Comparison of ENCODE assay signal across 8 mouse cellular contexts in genomic region chr9:37567892-37568604, GRCm38 (mm10). TPM values are rescaled to one million over a fixed set of nuclear protein-coding genes. Genes with fewer than 3 reads are reported as not detected.
DNase-seq lines count a peak whose midpoint lies in the region; ATAC-seq and TF ChIP-seq lines count a peak whose summit lies in the region.

No protein-coding gene starts in this region.

- H3K4me1 ChIP-seq in CH12.LX (ENCODE audit: control insufficient read depth in 1 of 2, insufficient read depth in 2 of 2) = peaks cover 0 to 12% of the 10 kb centered on the region in 2 experiments; a peak in 2 of 4 replicates
- H3K4me1 ChIP-seq in heart, embryonic 15.5 days (replicated peaks) = peaks cover 19% of the 10 kb centered on the region

- no peaks in the 10 kb centered on the region for H3K79me2 ChIP-seq in CH12.LX (replicated peaks; ENCODE audit: control insufficient read depth, extremely low read depth, insufficient read depth, poor library complexity, severe bottlenecking)

- TF ChIP-seq CTCF in CH12.LX (conservative IDR thresholded peaks at IDR 0.05 in 1 of 2, IDR thresholded peaks at IDR 0.05 in 1 of 2; ENCODE audit: low read depth in 2 of 2, low read length in 2 of 2) = no peak

- no peak for ATAC-seq in heart, embryonic 15.5 days (replicated peaks; ENCODE audit: insufficient number of reproducible peaks, insufficient read depth, low FRiP score, low read depth)
- peak; percentile 29 for ATAC-seq in megakaryocyte progenitor cell, adult 5-6 weeks (replicated peaks; ENCODE audit: poor library complexity)

- H3K27me3 ChIP-seq in CH12.LX (replicated peaks) = no peaks in the 10 kb centered on the region
- no peaks in the 10 kb centered on the region for H3K27me3 ChIP-seq in heart, embryonic 15.5 days

- 0 out of 2 replicates have a peak overlapping the region, but pooled peaks have one; percentile 11 for H3K4me2 ChIP-seq in CH12.LX (ENCODE audit: insufficient read depth, low read depth, poor library complexity, severe bottlenecking)
- H3K4me2 ChIP-seq in heart, embryonic 15.5 days = peak overlapping the region; percentile 52

- H3K27ac ChIP-seq in CH12.LX (ENCODE audit: insufficient read depth, low read depth) = no peak overlapping the region
- 0 out of 2 replicates have a peak overlapping the region, but pooled peaks have one; percentile 20 for H3K27ac ChIP-seq in heart, embryonic 15.5 days

- 23% methylated on average over 15 of the region's 15 CpGs for WGBS in heart, embryonic 15.5 days

- in situ Hi-C loops in CH12.LX (cut with MboI; ENCODE audit: low pct_ligation_motif_present, low pct_unique_long_range_greater_than_20kb, low sequenced_read_pairs) = no loop called here

- TF ChIP-seq RAD21 in CH12.LX (IDR thresholded peaks at IDR 0.05; ENCODE audit: low read depth, low read length) = no peak

- H3K9me3 ChIP-seq in CH12.LX (replicated peaks; ENCODE audit: low read length) = no peaks in the 10 kb centered on the region
- H3K9me3 ChIP-seq in heart, embryonic 15.5 days (replicated peaks) = no peaks in the 10 kb centered on the region

- no peak for TF ChIP-seq POLR2A in CH12.LX (IDR thresholded peaks at IDR 0.05; ENCODE audit: low read depth, low read length)

- H3K9ac ChIP-seq in CH12.LX (ENCODE audit: insufficient read depth, low read depth) = no peak overlapping the region
- H3K9ac ChIP-seq in heart, embryonic 15.5 days = no peak overlapping the region

- DNase-seq in adrenal gland, postnatal 10 days = peak; percentile 32
- DNase-seq in adrenal gland, adult 18-20 months (ENCODE audit: low spot score in 2 of 2) = no peak
- no peak for DNase-seq in CH12.LX (ENCODE audit: extremely low read depth)
- DNase-seq in kidney, postnatal 25 days = peak; percentile 36 to 59
- DNase-seq in thymus, postnatal 0 days (ENCODE audit: low spot score) = no peak
- DNase-seq in embryo, embryonic 10.5 days (ENCODE audit: low spot score) = no peak

- no peak for TF ChIP-seq EP300 in CH12.LX (IDR thresholded peaks at IDR 0.05; ENCODE audit: low read length)

- H3K36me3 ChIP-seq in CH12.LX (replicated peaks in 1 of 2; ENCODE audit: control insufficient read depth in 1 of 2, insufficient read depth in 1 of 2, low read length in 1 of 2) = no peaks in the 10 kb centered on the region
- no peaks in the 10 kb centered on the region for H3K36me3 ChIP-seq in heart, embryonic 15.5 days

- dilution Hi-C loops in CH12.LX (cut with MboI; ENCODE audit: extremely low pct_ligation_motif_present, extremely low pct_unique_long_range_greater_than_20kb, low sequenced_read_pairs) = no loop called here

- H3K4me3 ChIP-seq in CH12.LX (replicated peaks in 1 of 3; ENCODE audit: low read depth in 2 of 3, low read length in 2 of 3, poor library complexity in 1 of 3) = no peak overlapping the region
- peak overlapping the region; percentile 24 for H3K4me3 ChIP-seq in heart, embryonic 15.5 days

TF ChIP-seq in CH12.LX, 34 proteins besides CTCF, POLR2A, EP300 and RAD21:
- no peak for TF ChIP-seq JUN (IDR thresholded peaks at IDR 0.05; ENCODE audit: insufficient read depth, low read depth, low read length)
- TF ChIP-seq MYC (IDR thresholded peaks at IDR 0.05; ENCODE audit: low read depth, low read length) = no peak
- TF ChIP-seq CHD2 (IDR thresholded peaks at IDR 0.05; ENCODE audit: low read length) = no peak
- no peak for TF ChIP-seq TCF12 (IDR thresholded peaks at IDR 0.05; ENCODE audit: low read depth, low read length)
- TF ChIP-seq UBTF (IDR thresholded peaks at IDR 0.05; ENCODE audit: low read depth, low read length) = no peak
- TF ChIP-seq USF1 (IDR thresholded peaks at IDR 0.05; ENCODE audit: low read depth, low read length) = no peak
- no peak for TF ChIP-seq POLR2AphosphoS2 (IDR thresholded peaks at IDR 0.05; ENCODE audit: low read depth, low read length)
TF ChIP-seq in CH12.LX: peak in this region for 0.

RNA-seq across cellular contexts. Expression of gene Siae, which starts 12.6 kb away (rescaled TPM):
- 10 to 100 TPM; 13.7 to 14.5 TPM for total RNA-seq in adrenal gland, postnatal 10 days (2021)
- 10 to 100 TPM; 16.2 to 17.7 TPM for total RNA-seq in adrenal gland, adult 18-20 months (2021)
- 5.7 and 8.6 TPM in 2 replicates for total RNA-seq in CH12.LX (2012; rRNA removed)
- total RNA-seq in CH12.LX (2014; rRNA removed) = 5.9 and 6.2 TPM in 2 replicates
- 7.4 and 7.9 TPM in 2 replicates for polyA plus RNA-seq in CH12.LX (2012; ENCODE audit: insufficient read length, low read depth)
- 9.0 and 10.2 TPM in 2 replicates for polyA plus RNA-seq in heart, embryonic 15.5 days (2015; fragmentation: Nextera tagmentation; extraction: Ambion mirVana)
- total RNA-seq in megakaryocyte progenitor cell, adult 5-6 weeks (2015) = 13.4 and 16.9 TPM in 2 replicates
- total RNA-seq in megakaryocyte progenitor cell, adult 5-6 weeks (2017) = 9.4 and 11.8 TPM in 2 replicates
- 10.7 and 11.2 TPM in 2 replicates for polyA plus RNA-seq in thymus, postnatal 0 days (2015; fragmentation: Nextera tagmentation; extraction: Ambion mirVana)

RNA-seq across cellular contexts. Expression of gene Nrgn, which starts 15.3 kb away (rescaled TPM):
- 1 to 10 TPM; 4.2 to 5.4 TPM for total RNA-seq in adrenal gland, postnatal 10 days (2021)
- 1 to 10 TPM; 1.7 to 3.5 TPM for total RNA-seq in adrenal gland, adult 18-20 months (2021)
- total RNA-seq in CH12.LX (2012; rRNA removed) = 0.42 and 0.50 TPM in 2 replicates
- total RNA-seq in CH12.LX (2014; rRNA removed) = not detected in 2 replicates
- 3.6 and 4.1 TPM in 2 replicates for polyA plus RNA-seq in CH12.LX (2012; ENCODE audit: insufficient read length, low read depth)
- 5.9 and 6.3 TPM in 2 replicates for polyA plus RNA-seq in heart, embryonic 15.5 days (2015; fragmentation: Nextera tagmentation; extraction: Ambion mirVana)
- 4.4 and 9.6 TPM in 2 replicates for total RNA-seq in megakaryocyte progenitor cell, adult 5-6 weeks (2015)
- total RNA-seq in megakaryocyte progenitor cell, adult 5-6 weeks (2017) = 0.54 and 3.5 TPM in 2 replicates
- polyA plus RNA-seq in thymus, postnatal 0 days (2015; fragmentation: Nextera tagmentation; extraction: Ambion mirVana) = 6.8 and 8.4 TPM in 2 replicates

RNA-seq across cellular contexts. Expression of gene Vsig2, which starts 29.0 kb away (rescaled TPM):
- total RNA-seq in adrenal gland, postnatal 10 days (2021) = 1 to 10 TPM; 5.6 to 9.0 TPM
- 1 to 10 TPM; 2.1 to 2.8 TPM for total RNA-seq in adrenal gland, adult 18-20 months (2021)
- total RNA-seq in CH12.LX (2012; rRNA removed) = not detected in 2 replicates
- total RNA-seq in CH12.LX (2014; rRNA removed) = not detected in 2 replicates
- not detected in 2 replicates for polyA plus RNA-seq in CH12.LX (2012; ENCODE audit: insufficient read length, low read depth)
- polyA plus RNA-seq in heart, embryonic 15.5 days (2015; fragmentation: Nextera tagmentation; extraction: Ambion mirVana) = 2.3 and 2.5 TPM in 2 replicates
- not detected in 2 replicates for total RNA-seq in megakaryocyte progenitor cell, adult 5-6 weeks (2015)
- not detected in 2 replicates for total RNA-seq in megakaryocyte progenitor cell, adult 5-6 weeks (2017)
- 0.95 and 1.1 TPM in 2 replicates for polyA plus RNA-seq in thymus, postnatal 0 days (2015; fragmentation: Nextera tagmentation; extraction: Ambion mirVana)

RNA-seq across cellular contexts. Expression of gene Esam, which starts 40.2 kb away (rescaled TPM):
- 10 to 100 TPM; 79.7 to 80.2 TPM for total RNA-seq in adrenal gland, postnatal 10 days (2021)
- 10 to 100 TPM; 34.6 to 38.3 TPM for total RNA-seq in adrenal gland, adult 18-20 months (2021)
- 0.08 and 0.21 TPM in 2 replicates for total RNA-seq in CH12.LX (2012; rRNA removed)
- total RNA-seq in CH12.LX (2014; rRNA removed) = 0.24 and 0.42 TPM in 2 replicates
- 0.18 and 0.37 TPM in 2 replicates for polyA plus RNA-seq in CH12.LX (2012; ENCODE audit: insufficient read length, low read depth)
- 76.9 and 89.3 TPM in 2 replicates for polyA plus RNA-seq in heart, embryonic 15.5 days (2015; fragmentation: Nextera tagmentation; extraction: Ambion mirVana)
- 0.34 and 0.94 TPM in 2 replicates for total RNA-seq in megakaryocyte progenitor cell, adult 5-6 weeks (2015)
- 0.29 and 0.57 TPM in 2 replicates for total RNA-seq in megakaryocyte progenitor cell, adult 5-6 weeks (2017)
- 17.2 and 18.1 TPM in 2 replicates for polyA plus RNA-seq in thymus, postnatal 0 days (2015; fragmentation: Nextera tagmentation; extraction: Ambion mirVana)

RNA-seq across cellular contexts. Expression of gene Spa17, which starts 45.5 kb away (rescaled TPM):
- total RNA-seq in adrenal gland, postnatal 10 days (2021) = 1 to 10 TPM; 3.5 to 3.7 TPM
- total RNA-seq in adrenal gland, adult 18-20 months (2021) = 1 to 10 TPM; 3.3 to 4.4 TPM
- total RNA-seq in CH12.LX (2012; rRNA removed) (0.47 and 1.3 TPM in 2 replicates), CH12.LX (2014; rRNA removed) (1.4 and 2.3 TPM in 2 replicates)
- 3.2 and 4.1 TPM in 2 replicates for polyA plus RNA-seq in CH12.LX (2012; ENCODE audit: insufficient read length, low read depth)
- polyA plus RNA-seq in heart, embryonic 15.5 days (2015; fragmentation: Nextera tagmentation; extraction: Ambion mirVana) = 5.7 and 9.3 TPM in 2 replicates
- 2.9 and 6.7 TPM in 2 replicates for total RNA-seq in megakaryocyte progenitor cell, adult 5-6 weeks (2015)
- 1.7 and 5.1 TPM in 2 replicates for total RNA-seq in megakaryocyte progenitor cell, adult 5-6 weeks (2017)
- 2.8 and 4.3 TPM in 2 replicates for polyA plus RNA-seq in thymus, postnatal 0 days (2015; fragmentation: Nextera tagmentation; extraction: Ambion mirVana)

Comparison
In these comparisons a context has a peak if more than half of its experiments do, and no peak if none do; other contexts are left out.
1. DNase-seq: peak in adrenal gland, postnatal 10 days (single experiment) and kidney, postnatal 25 days (2 of 2); none in adrenal gland, adult 18-20 months (0 of 2), CH12.LX (single experiment), thymus, postnatal 0 days (single experiment) and embryo, embryonic 10.5 days (single experiment).